19 mouse cellular contexts compared by ENCODE assay signal in the genomic region with DNA sequence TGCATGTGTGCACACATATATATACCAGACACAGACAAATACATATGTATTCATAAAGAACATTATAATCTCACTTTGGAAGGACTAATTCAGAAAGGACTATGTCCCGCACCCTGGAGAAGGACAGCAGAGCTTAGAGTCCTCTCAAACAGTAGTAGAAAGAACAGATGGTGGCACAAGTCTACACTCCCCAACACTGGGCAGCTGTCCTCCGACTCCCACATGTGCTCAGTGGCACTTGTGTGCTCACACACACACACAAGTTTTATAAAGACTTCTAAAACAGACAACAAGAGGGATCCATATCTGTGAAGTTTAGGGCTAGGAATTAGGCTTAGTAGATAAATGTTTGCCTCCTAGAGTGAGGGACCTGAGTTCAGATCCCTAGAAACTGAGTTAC.
DNase-seq lines count a peak whose midpoint lies in the region; ATAC-seq lines count a peak whose summit lies in the region.
"Had no signal": no experiment of that assay in that cellular context is flagged by ENCODE, and none has a peak within 500 bp of the region (broad histone marks: within the 10 kb centered on the region; RNA-seq: fewer than 3 reads in every experiment).

No protein-coding gene starts in this region.

- peak; percentile 21; the same call in 1 of the 2 replicates for ATAC-seq in frontal cortex, adult (ENCODE audit: low TSS enrichment)
- ATAC-seq: activated CD4-positive, CD25-positive, alpha-beta regulatory T cell, adult 4 months; CD4-positive, CD25-positive, alpha-beta regulatory T cell, adult 4 months; forebrain, embryonic 14.5 days; forebrain, embryonic 16.5 days; Patski had no signal

- no peak for DNase-seq in frontal cortex, postnatal 25 days (ENCODE audit: low spot score in 2 of 2)
- DNase-seq in brain, adult 2 months (ENCODE audit: low read depth, low spot score): peak; percentile 31
- DNase-seq in telencephalon, adult 2 months (ENCODE audit: low read depth, low spot score): peak; percentile 24
- DNase-seq in cerebellum, postnatal 36 days: no peak
- DNase-seq: adrenal gland, adult 8-10 months; adrenal gland, postnatal 14 days; adrenal gland, postnatal 36 days; B cell, adult 2 months; cerebellum, adult 11 months; cerebellum, adult 18-20 months; cerebellum, adult 8-10 months; cerebellum, adult 9-11 months; cerebellum, postnatal 14 days had no signal

Comparison
In these comparisons a context has a peak if more than half of its experiments do, and no peak if none do; other contexts are left out.
1. DNase-seq: peak in brain, adult 2 months (single experiment) and telencephalon, adult 2 months (single experiment); none in frontal cortex, postnatal 25 days (0 of 2) and cerebellum, postnatal 36 days (0 of 2).